Mouse (Mus musculus) limb, embryonic 11.5 days (tissue): ENCODE results near the gene Snx1. TPM values are rescaled to one million over a fixed set of nuclear protein-coding genes. Genes with fewer than 3 reads are reported as not detected.

Source experiments
- ATAC-seq: fragments of 200-750 bp; cut with Nextera tagmentation; 2 replicates; pipeline ENCODE4 v1.8.0; 2017; ENCODE audit warnings: low read depth; ENCODE audit not compliant: insufficient number of reproducible peaks, low FRiP score, low TSS enrichment
- DNase-seq: peaks from one replicate; pipeline ENCODE4 v3.0.0-alpha.2; 2015; ENCODE audit warnings: low spot score
- H3K27ac ChIP-seq: fragments of 300-500 bp; sonication (generic); replicated peaks from 2 replicates; pipeline ENCODE4 v1.5.1; 2014; ENCODE audit warnings: low read depth, mild to moderate bottlenecking, low read length
- H3K27me3 ChIP-seq: fragments of 300-500 bp; sonication (generic); 2 replicates; pipeline ENCODE4 v1.6.1; 2014; ENCODE audit warnings: mild to moderate bottlenecking, low read length, mixed read lengths; ENCODE audit not compliant: control insufficient read depth, insufficient read depth
- H3K36me3 ChIP-seq: fragments of 300-500 bp; sonication (generic); 2 replicates; pipeline ENCODE4 v1.6.1; 2014; ENCODE audit warnings: mild to moderate bottlenecking, low read length, moderate library complexity, mixed read lengths; ENCODE audit not compliant: control insufficient read depth, insufficient read depth
- H3K4me1 ChIP-seq: fragments of 300-500 bp; sonication (generic); 2 replicates; pipeline ENCODE4 v1.6.1; 2014; ENCODE audit warnings: low read length, mixed read lengths; ENCODE audit not compliant: control insufficient read depth, insufficient read depth
- H3K4me2 ChIP-seq: fragments of 300-500 bp; sonication (generic); 2 replicates; pipeline ENCODE4 v1.6.1; 2014; ENCODE audit warnings: low read depth, mild to moderate bottlenecking, moderate library complexity; ENCODE audit not compliant: severe bottlenecking
- H3K4me3 ChIP-seq: fragments of 300-500 bp; sonication (generic); 2 replicates; pipeline ENCODE4 v1.5.1; 2014; ENCODE audit warnings: low read depth, low read length
- H3K9ac ChIP-seq: fragments of 300-500 bp; sonication (generic); 2 replicates; pipeline ENCODE4 v1.6.1; 2014; ENCODE audit warnings: mild to moderate bottlenecking, low read length
- H3K9me3 ChIP-seq: fragments of 300-500 bp; sonication (generic); 2 replicates; pipeline ENCODE4 v1.6.1; 2016; ENCODE audit warnings: low read length; ENCODE audit not compliant: control insufficient read depth
- WGBS: fragments of 180-500 bp; shearing (Covaris S2); extraction: QIAGEN DNeasy Blood & Tissue Kit; methylation state at CpG from one replicate; pipeline ENCODE4 v1.1.7; 2014; 5-methylcytosine and 5-hydroxymethylcytosine counted together
- polyA plus RNA-seq: library from polyadenylated mRNA; unstranded; fragments of >200 nt; fragmentation: Nextera tagmentation; extraction: Ambion mirVana; gene quantifications from 2 replicates; pipeline ENCODE4 v1.2.1, GENCODE M21; 2014

Snx1 gene
- polyA plus RNA-seq, 1 experiment from 2014 or later: 123 TPM

GRCm38 (mm10) chr9:66052731-66053130, 73.7 kb downstream of the Snx1 start:
- no peaks in the 10 kb centered on the region for H3K36me3 ChIP-seq
- H3K9me3 ChIP-seq: no peaks in the 10 kb centered on the region; the same call in 1 of the 2 replicates
- DNase-seq (no peak), ATAC-seq (no peak)
- WGBS: 84% methylated on average over 1 of the region's 1 CpGs
- no peak overlapping the region for H3K4me3 ChIP-seq
- H3K27ac ChIP-seq: no peak overlapping the region
- H3K27me3 ChIP-seq: no peaks in the 10 kb centered on the region
- H3K4me2 ChIP-seq: no peak overlapping the region
- H3K4me1 ChIP-seq: no peaks in the 10 kb centered on the region
- H3K9ac ChIP-seq: no peak overlapping the region

GRCm38 (mm10) chr9:66051493-66051892, 74.9 kb downstream of the Snx1 start:
- no peaks in the 10 kb centered on the region for H3K36me3 ChIP-seq
- ATAC-seq (no peak), DNase-seq (no peak)
- H3K27me3 ChIP-seq: no peaks in the 10 kb centered on the region
- no peak overlapping the region for H3K4me3 ChIP-seq
- no peaks in the 10 kb centered on the region for H3K4me1 ChIP-seq
- no peak overlapping the region for H3K9ac ChIP-seq
- WGBS: 81% methylated on average over 4 of the region's 4 CpGs
- no peaks in the 10 kb centered on the region; the same call in 1 of the 2 replicates for H3K9me3 ChIP-seq
- no peak overlapping the region for H3K27ac ChIP-seq
- H3K4me2 ChIP-seq: no peak overlapping the region

GRCm38 (mm10) chr9:66049931-66050601, 76.3 kb downstream of the Snx1 start:
- H3K9ac ChIP-seq: no peak overlapping the region
- no peak overlapping the region for H3K4me2 ChIP-seq
- H3K4me3 ChIP-seq: no peak overlapping the region
- H3K27ac ChIP-seq: no peak overlapping the region
- no peaks in the 10 kb centered on the region for H3K36me3 ChIP-seq
- DNase-seq (no peak), ATAC-seq (no peak)
- 74% methylated on average over 6 of the region's 6 CpGs for WGBS
- no peaks in the 10 kb centered on the region for H3K27me3 ChIP-seq
- H3K4me1 ChIP-seq: no peaks in the 10 kb centered on the region
- H3K9me3 ChIP-seq: no peaks in the 10 kb centered on the region; the same call in 1 of the 2 replicates

GRCm38 (mm10) chr9:66043241-66043640, 83.1 kb downstream of the Snx1 start:
- no peaks in the 10 kb centered on the region for H3K27me3 ChIP-seq
- H3K27ac ChIP-seq: no peak overlapping the region
- ATAC-seq (no peak), DNase-seq (no peak)
- H3K4me2 ChIP-seq: no peak overlapping the region
- H3K4me1 ChIP-seq: no peaks in the 10 kb centered on the region
- WGBS: over 99% methylated on average over 3 of the region's 3 CpGs
- no peak overlapping the region for H3K4me3 ChIP-seq
- H3K9me3 ChIP-seq: no peaks in the 10 kb centered on the region
- no peaks in the 10 kb centered on the region for H3K36me3 ChIP-seq
- no peak overlapping the region for H3K9ac ChIP-seq

DNA sequence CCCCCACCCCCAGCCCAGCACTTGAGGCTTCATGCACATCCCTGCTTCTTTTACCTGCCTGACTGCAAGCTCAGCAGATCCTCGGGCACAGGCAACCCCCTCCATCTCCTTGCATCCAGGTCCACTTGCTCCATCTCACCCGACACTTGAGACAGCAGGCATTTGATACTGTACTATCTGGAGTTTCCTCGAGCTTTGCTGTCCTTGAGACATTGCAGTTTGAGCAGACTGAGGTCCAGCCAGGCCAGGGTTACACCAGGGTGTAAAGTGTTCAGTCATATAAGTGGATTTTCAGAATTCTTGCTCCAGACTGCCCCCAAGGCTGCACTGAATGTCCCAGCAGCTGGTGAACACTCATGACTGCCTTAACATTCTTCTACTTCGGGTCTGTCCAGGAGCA, 84.1 kb downstream of the Snx1 start:
- no peaks in the 10 kb centered on the region for H3K4me1 ChIP-seq
- DNase-seq (no peak), ATAC-seq (no peak)
- H3K27me3 ChIP-seq: no peaks in the 10 kb centered on the region
- 85% methylated on average over 4 of the region's 4 CpGs for WGBS
- H3K36me3 ChIP-seq: no peaks in the 10 kb centered on the region
- no peak overlapping the region for H3K4me3 ChIP-seq
- no peak overlapping the region for H3K27ac ChIP-seq
- H3K4me2 ChIP-seq: no peak overlapping the region
- H3K9ac ChIP-seq: no peak overlapping the region
- no peaks in the 10 kb centered on the region for H3K9me3 ChIP-seq

- Histone ChIP-seq H3K27me3 (no peaks in the 10 kb centered on the region), H3K36me3 (no peaks in the 10 kb centered on the region), H3K9ac (no peak overlapping the region), H3K4me1 (no peaks in the 10 kb centered on the region), H3K9me3 (no peaks in the 10 kb centered on the region), H3K4me3 (no peak overlapping the region), H3K4me2 (no peak overlapping the region), H3K27ac (no peak overlapping the region)
- DNase-seq (no peak), ATAC-seq (no peak)
- 85% methylated on average over 3 of the region's 3 CpGs for WGBS
Measured at GRCm38 (mm10) chr9:66040801-66041200, 85.6 kb downstream of the Snx1 start.

- no peak overlapping the region for H3K4me2 ChIP-seq
- ATAC-seq: no peak
- no peak overlapping the region for H3K9ac ChIP-seq
- no peaks in the 10 kb centered on the region for H3K4me1 ChIP-seq
- H3K4me3 ChIP-seq: no peak overlapping the region
- H3K27ac ChIP-seq: no peak overlapping the region
- 82% methylated on average over 4 of the region's 4 CpGs for WGBS
- H3K9me3 ChIP-seq: no peaks in the 10 kb centered on the region
- H3K27me3 ChIP-seq: no peaks in the 10 kb centered on the region
- DNase-seq: no peak
- H3K36me3 ChIP-seq: no peaks in the 10 kb centered on the region
Measured at GRCm38 (mm10) chr9:66039290-66039689, 87.1 kb downstream of the Snx1 start.

GRCm38 (mm10) chr9:66038581-66038980, 87.8 kb downstream of the Snx1 start:
- Histone ChIP-seq H3K36me3 (no peaks in the 10 kb centered on the region), H3K4me3 (no peak overlapping the region), H3K27me3 (no peaks in the 10 kb centered on the region), H3K9me3 (no peaks in the 10 kb centered on the region), H3K4me1 (no peaks in the 10 kb centered on the region), H3K27ac (no peak overlapping the region), H3K9ac (no peak overlapping the region), H3K4me2 (no peak overlapping the region)
- 91% methylated on average over 4 of the region's 4 CpGs for WGBS
- DNase-seq: no peak
- ATAC-seq: no peak
